Mouse (Mus musculus): Measurements from ENCODE around the gene Nup210l. TPM values are rescaled to one million over a fixed set of nuclear protein-coding genes. Genes with fewer than 3 reads are reported as not detected.
A peak's percentile ranks its signal among the peaks of the same experiment; 100 is the strongest.

Nup210l gene
- polyA plus RNA-seq, 2 experiments, result 0.28 TPM; not detected in 1

- H3K4me3 ChIP-seq (ENCODE audit: insufficient read depth in 1 of 2, low read depth in 2 of 2, low read length in 2 of 2), result no peak overlapping the region
- DNase-seq (ENCODE audit: low read depth in 3 of 3, low spot score in 3 of 3), result no peak
- H3K4me1 ChIP-seq (replicated peaks; ENCODE audit: control insufficient read depth in 2 of 2, insufficient read depth in 2 of 2, low read length in 1 of 2), result no peaks in the 10 kb centered on the region
- H3K27ac ChIP-seq, result no peak overlapping the region
- H3K9me3 ChIP-seq (ENCODE audit: control insufficient read depth, low read length), result no peaks in the 10 kb centered on the region
- 35% methylated on average over 3 of the region's 3 CpGs for WGBS (ENCODE audit: insufficient replicate concordance)
- no peak overlapping the region for H3K9ac ChIP-seq (replicated peaks)
- no peaks in the 10 kb centered on the region for H3K36me3 ChIP-seq (replicated peaks; ENCODE audit: control insufficient read depth, insufficient read depth, low read depth)
- no peaks in the 10 kb centered on the region for H3K27me3 ChIP-seq (ENCODE audit: control insufficient read depth, insufficient read depth, low read length)
- no peak for ATAC-seq (ENCODE audit: insufficient read depth)
- no peak for TF ChIP-seq EP300 (IDR thresholded peaks at IDR 0.05; ENCODE audit: low read depth)
- TF ChIP-seq CTCF (IDR thresholded peaks at IDR 0.05; ENCODE audit: low read depth), result no peak
- no peak overlapping the region for H3K4me2 ChIP-seq (ENCODE audit: low read depth)
Measured at GRCm38 (mm10) chr3:90132745-90133144, 28.8 kb downstream of the Nup210l start.

DNA sequence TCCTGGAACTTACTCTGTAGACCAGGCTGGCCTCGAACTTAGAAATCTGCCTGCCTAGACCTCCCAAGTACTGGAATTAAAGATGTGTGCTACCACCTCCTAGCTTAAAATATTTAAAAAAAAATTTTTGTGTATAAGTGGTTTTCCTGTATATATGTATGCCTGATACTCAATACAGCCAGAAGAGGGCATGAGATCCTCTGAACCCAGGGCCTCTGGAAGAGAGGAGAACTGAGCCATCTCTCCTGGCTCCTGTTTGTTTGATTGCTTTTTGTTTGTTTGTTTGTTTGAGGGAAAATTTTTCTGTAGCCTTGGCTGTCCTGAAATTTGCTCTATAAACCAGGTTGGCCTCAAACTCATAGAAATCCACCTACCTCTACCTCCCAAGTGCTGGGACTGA is 29.4 kb downstream of the Nup210l start:
- no peak for DNase-seq (ENCODE audit: low read depth in 3 of 3, low spot score in 3 of 3)
- no peak overlapping the region for H3K4me2 ChIP-seq (ENCODE audit: low read depth)
- H3K4me3 ChIP-seq (ENCODE audit: insufficient read depth in 1 of 2, low read depth in 2 of 2, low read length in 2 of 2), result no peak overlapping the region
- H3K27me3 ChIP-seq (ENCODE audit: control insufficient read depth, insufficient read depth, low read length), result no peaks in the 10 kb centered on the region
- no peaks in the 10 kb centered on the region for H3K36me3 ChIP-seq (replicated peaks; ENCODE audit: control insufficient read depth, insufficient read depth, low read depth)
- no peak overlapping the region for H3K9ac ChIP-seq (replicated peaks)
- H3K4me1 ChIP-seq (replicated peaks; ENCODE audit: control insufficient read depth in 2 of 2, insufficient read depth in 2 of 2, low read length in 1 of 2), result no peaks in the 10 kb centered on the region
- no peak for ATAC-seq (ENCODE audit: insufficient read depth)
- no peaks in the 10 kb centered on the region for H3K9me3 ChIP-seq (ENCODE audit: control insufficient read depth, low read length)
- no peak overlapping the region for H3K27ac ChIP-seq
- no peak for TF ChIP-seq CTCF (IDR thresholded peaks at IDR 0.05; ENCODE audit: low read depth)
- 58% methylated on average over 1 of the region's 1 CpGs for WGBS (ENCODE audit: insufficient replicate concordance)

- no peak overlapping the region for H3K27ac ChIP-seq
- no peaks in the 10 kb centered on the region for H3K36me3 ChIP-seq (replicated peaks; ENCODE audit: control insufficient read depth, insufficient read depth, low read depth)
- WGBS (ENCODE audit: insufficient replicate concordance), result 44% methylated on average over 3 of the region's 3 CpGs
- H3K4me2 ChIP-seq (ENCODE audit: low read depth), result no peak overlapping the region
- H3K4me1 ChIP-seq (replicated peaks; ENCODE audit: control insufficient read depth in 2 of 2, insufficient read depth in 2 of 2, low read length in 1 of 2), result no peaks in the 10 kb centered on the region
- no peak overlapping the region for H3K4me3 ChIP-seq (ENCODE audit: insufficient read depth in 1 of 2, low read depth in 2 of 2, low read length in 2 of 2)
- TF ChIP-seq CTCF (IDR thresholded peaks at IDR 0.05; ENCODE audit: low read depth), result no peak
- no peak for TF ChIP-seq EP300 (IDR thresholded peaks at IDR 0.05; ENCODE audit: low read depth)
- H3K9me3 ChIP-seq (ENCODE audit: control insufficient read depth, low read length), result no peaks in the 10 kb centered on the region
- H3K27me3 ChIP-seq (ENCODE audit: control insufficient read depth, insufficient read depth, low read length), result no peaks in the 10 kb centered on the region
- DNase-seq (ENCODE audit: low read depth in 3 of 3, low spot score in 3 of 3), result no peak
- ATAC-seq (ENCODE audit: insufficient read depth), result no peak
- no peak overlapping the region for H3K9ac ChIP-seq (replicated peaks)
Measured at GRCm38 (mm10) chr3:90134483-90134882, 30.6 kb downstream of the Nup210l start.

GRCm38 (mm10) chr3:90134993-90135392 is 31.1 kb downstream of the Nup210l start:
- Histone ChIP-seq H3K4me2 (ENCODE audit: low read depth) (no peak overlapping the region), H3K4me3 (ENCODE audit: insufficient read depth in 1 of 2, low read depth in 2 of 2, low read length in 2 of 2) (no peak overlapping the region), H3K4me1 (replicated peaks; ENCODE audit: control insufficient read depth in 2 of 2, insufficient read depth in 2 of 2, low read length in 1 of 2) (no peaks in the 10 kb centered on the region), H3K27me3 (ENCODE audit: control insufficient read depth, insufficient read depth, low read length) (no peaks in the 10 kb centered on the region), H3K9ac (replicated peaks) (no peak overlapping the region), H3K9me3 (ENCODE audit: control insufficient read depth, low read length) (no peaks in the 10 kb centered on the region), H3K27ac (no peak overlapping the region), H3K36me3 (replicated peaks; ENCODE audit: control insufficient read depth, insufficient read depth, low read depth) (no peaks in the 10 kb centered on the region)
- TF ChIP-seq EP300 (IDR thresholded peaks at IDR 0.05; ENCODE audit: low read depth) (no peak), CTCF (IDR thresholded peaks at IDR 0.05; ENCODE audit: low read depth) (no peak)
- 63% methylated on average over 5 of the region's 5 CpGs for WGBS (ENCODE audit: insufficient replicate concordance)
- ATAC-seq (ENCODE audit: insufficient read depth) (no peak), DNase-seq (ENCODE audit: low read depth in 3 of 3, low spot score in 3 of 3) (no peak)

- ATAC-seq (ENCODE audit: insufficient read depth) (no peak), DNase-seq (ENCODE audit: low read depth in 3 of 3, low spot score in 3 of 3) (no peak)
- Histone ChIP-seq H3K4me2 (ENCODE audit: low read depth) (no peak overlapping the region), H3K9me3 (ENCODE audit: control insufficient read depth, low read length) (no peaks in the 10 kb centered on the region), H3K27ac (no peak overlapping the region), H3K27me3 (ENCODE audit: control insufficient read depth, insufficient read depth, low read length) (no peaks in the 10 kb centered on the region), H3K4me3 (ENCODE audit: insufficient read depth in 1 of 2, low read depth in 2 of 2, low read length in 2 of 2) (no peak overlapping the region), H3K9ac (replicated peaks) (no peak overlapping the region), H3K4me1 (replicated peaks; ENCODE audit: control insufficient read depth in 2 of 2, insufficient read depth in 2 of 2, low read length in 1 of 2) (no peaks in the 10 kb centered on the region), H3K36me3 (replicated peaks; ENCODE audit: control insufficient read depth, insufficient read depth, low read depth) (no peaks in the 10 kb centered on the region)
- TF ChIP-seq CTCF (IDR thresholded peaks at IDR 0.05; ENCODE audit: low read depth) (peak; percentile 30; the same call in 1 of the 2 replicates), EP300 (IDR thresholded peaks at IDR 0.05; ENCODE audit: low read depth) (no peak)
- 41% methylated on average over 13 of the region's 13 CpGs for WGBS (ENCODE audit: insufficient replicate concordance)
Measured at GRCm38 (mm10) chr3:90136660-90137059, 32.7 kb downstream of the Nup210l start.
